Mouse (Mus musculus) G1E (cell line): ENCODE measurements around the gene Plod1.

ENCODE experiments used
- CTCF ChIP-seq: IDR thresholded peaks from 2 replicates; pipeline ENCODE4 v1.5.1; 2012; ENCODE audit warnings: low read depth, low read length, inconsistent platforms, mixed read lengths
- GATA1 ChIP-seq: IDR thresholded peaks from 2 replicates; pipeline ENCODE4 v1.6.1; 2012; ENCODE audit warnings: borderline replicate concordance, low read length, inconsistent platforms, mixed read lengths
- POLR2AphosphoS5 ChIP-seq: IDR thresholded peaks from 2 replicates; pipeline ENCODE4 v1.6.1; 2012; ENCODE audit warnings: low read depth, low read length, inconsistent platforms; ENCODE audit not compliant: insufficient replicate concordance

DNA sequence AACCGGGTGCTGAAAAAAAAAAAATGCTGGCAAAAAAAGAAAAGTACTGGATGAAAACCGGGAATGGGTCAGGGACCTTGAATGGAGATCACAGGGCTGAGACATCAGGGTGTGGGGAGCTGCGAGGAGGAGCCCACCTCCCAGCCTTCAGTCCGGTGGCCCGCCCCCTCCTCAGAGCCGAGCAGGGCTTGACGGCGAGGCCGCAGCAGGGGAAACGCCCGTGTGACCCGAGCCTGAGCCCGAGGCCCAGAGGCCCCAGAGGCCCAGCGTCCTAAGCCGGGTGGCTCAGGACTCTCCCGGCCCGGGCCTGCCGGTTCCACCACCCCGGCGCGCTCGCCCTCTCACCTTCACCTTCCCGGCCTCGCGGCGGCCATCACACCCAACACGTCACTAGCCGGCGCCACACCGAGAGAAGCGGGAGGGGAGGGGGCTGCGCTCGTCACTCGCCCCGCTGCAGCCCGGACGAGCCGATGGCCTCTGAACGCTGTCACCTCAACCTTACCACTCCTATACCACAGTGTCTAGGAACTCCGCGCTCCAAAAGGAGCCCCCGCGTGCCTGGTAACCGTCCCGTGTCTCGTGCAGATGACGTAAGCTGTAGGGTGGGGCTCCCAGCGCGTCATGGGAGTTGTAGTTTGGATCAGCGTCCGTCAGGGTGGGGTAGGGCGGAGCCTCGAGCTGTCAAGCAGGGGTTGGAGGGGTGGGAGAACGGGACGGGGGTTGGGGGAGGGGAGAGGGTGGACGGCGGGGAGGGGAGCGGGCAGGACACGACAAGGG, 32.1 kb downstream of the Plod1 start, which contains the start of gene Mfn2:
- no peak for TF ChIP-seq CTCF
- TF ChIP-seq POLR2AphosphoS5: no peak
- no peak for TF ChIP-seq GATA1
